Mouse (Mus musculus) gastrocnemius, adult 8-10 months (tissue): ENCODE data around the gene Tcf7l1. TPM values are rescaled to one million over a fixed set of nuclear protein-coding genes. Genes with fewer than 3 reads are reported as not detected.

Source experiments
- DNase-seq, 2 experiments: peaks; one replicate each; pipeline ENCODE4 v3.0.0; 2022; ENCODE audit warnings: low spot score in 2 of 2
- total RNA-seq, 4 experiments: library from RNA; stranded (reverse); gene quantifications; 2 replicates each; pipeline ENCODE4 v1.2.4; 2022

Tcf7l1 gene
- total RNA-seq, 4 experiments from 2014 or later, result 3.0 to 5.0 (median 4.2) TPM

GRCm38 (mm10) chr6:72627276-72627675 lies 161.8 kb downstream of the Tcf7l1 start:
- DNase-seq, result no peak

DNA sequence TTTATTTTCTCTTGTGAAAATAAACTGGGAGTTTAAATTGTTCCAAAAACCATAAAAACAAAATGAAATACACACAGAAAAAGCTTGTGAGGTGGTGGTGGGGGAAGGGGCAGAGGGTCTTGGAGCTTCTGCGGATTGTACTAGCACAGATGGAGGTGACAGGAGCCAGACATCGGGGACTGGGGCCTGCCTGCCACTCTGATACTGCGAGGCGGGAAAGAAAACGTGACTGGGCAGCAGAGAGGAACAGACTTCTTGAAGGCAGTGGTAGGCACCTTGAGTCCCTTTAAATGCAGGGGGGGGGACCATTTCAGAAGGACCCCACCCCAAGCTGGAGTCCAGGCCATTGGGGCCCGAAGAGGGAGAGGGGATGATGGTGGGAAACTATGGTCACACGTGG lies 162.7 kb downstream of the Tcf7l1 start:
- DNase-seq, result no peak

DNA sequence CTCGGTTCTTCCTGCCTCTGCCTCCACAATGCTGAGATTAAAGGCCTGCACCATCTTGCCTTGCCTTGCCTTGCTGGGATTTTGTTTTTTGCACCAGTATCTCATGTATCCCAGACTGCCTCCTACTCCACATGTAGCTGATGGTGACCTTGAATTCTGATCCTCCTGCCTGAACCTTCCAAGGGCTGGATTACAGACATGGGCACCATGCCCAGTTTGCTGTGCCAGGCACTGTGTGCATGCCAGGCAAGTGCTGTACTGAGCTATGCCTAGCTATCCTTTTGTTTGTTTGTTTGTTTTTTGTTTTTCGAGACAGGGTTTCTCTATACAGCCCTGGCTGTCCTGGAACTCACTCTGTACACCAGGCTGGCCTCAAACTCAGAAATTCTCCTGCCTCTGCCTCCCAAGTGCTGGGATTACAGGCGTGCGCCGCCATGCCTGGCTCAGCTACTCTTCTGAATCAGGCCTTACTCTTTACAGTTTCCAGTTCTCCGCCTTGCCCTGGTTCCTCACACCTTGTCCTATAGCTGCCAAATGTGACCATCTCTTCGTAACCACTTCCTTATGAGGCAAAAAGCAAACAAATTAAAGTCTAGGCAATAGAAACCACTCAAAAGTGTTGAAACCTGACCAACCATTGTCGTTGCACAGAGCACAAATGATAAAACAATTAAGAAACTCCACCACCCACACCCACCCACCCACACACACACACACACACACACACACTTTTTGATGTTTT lies 165.2 kb downstream of the Tcf7l1 start:
- DNase-seq, result peak; percentile 39 to 69

- no peak for DNase-seq
Observed at GRCm38 (mm10) chr6:72622917-72623316, 166.1 kb downstream of the Tcf7l1 start.

DNA sequence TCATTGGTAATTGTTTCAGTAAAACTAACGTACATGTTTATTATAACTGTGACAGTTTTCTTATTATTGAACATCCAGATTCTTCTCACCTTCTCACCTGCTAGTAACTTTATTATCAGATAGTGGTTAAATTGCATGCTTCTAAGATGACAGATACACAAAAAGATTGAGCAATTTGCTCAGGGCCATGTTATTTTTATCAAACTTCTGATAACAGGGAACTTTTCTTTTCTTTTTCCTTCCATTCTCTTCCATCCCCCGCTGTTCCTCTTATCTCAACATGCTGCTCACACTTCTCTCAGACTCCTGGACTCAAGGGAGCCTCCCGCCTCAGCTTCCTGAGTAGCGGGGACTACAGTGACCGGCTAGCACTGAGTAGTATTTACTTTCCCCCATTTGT lies 168.1 kb downstream of the Tcf7l1 start:
- DNase-seq, result no peak

DNA sequence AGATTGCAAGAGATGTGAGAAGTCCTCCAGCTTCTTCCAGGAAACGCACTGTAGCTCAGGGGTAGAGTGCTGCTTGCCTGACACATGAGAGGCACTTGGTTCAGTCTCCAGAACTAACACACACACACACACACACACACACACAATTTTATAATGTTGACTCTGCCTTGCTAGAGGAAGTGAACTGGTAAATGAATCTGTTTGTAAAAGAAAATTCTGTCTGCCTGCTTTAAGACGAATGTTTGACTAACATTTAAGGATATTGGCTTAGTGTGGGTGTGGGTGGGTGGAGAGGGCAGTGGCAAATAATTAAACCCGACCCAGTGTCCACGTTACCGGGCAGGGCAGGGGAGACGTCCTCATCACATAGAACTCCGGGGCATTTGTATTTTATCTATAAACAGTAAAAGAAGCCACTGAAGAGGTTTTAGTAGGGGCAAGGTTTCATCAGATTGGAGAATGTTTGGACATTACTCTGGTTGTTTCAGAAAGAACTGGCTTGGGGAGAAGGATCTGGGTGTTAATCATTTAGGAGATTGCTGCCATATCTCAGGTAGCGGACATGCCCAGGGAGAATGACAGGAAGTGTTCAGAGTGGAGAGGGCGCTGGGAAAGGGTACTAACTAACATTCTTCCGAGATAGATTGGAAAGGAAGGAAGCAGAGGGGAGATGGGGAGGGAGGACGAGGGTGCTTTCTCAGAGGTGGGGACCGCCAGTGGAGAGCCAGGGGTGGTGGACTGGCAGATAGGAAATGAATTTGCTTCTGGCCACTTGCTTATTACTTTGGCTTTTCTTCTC lies 169.1 kb downstream of the Tcf7l1 start:
- no peak for DNase-seq

DNA sequence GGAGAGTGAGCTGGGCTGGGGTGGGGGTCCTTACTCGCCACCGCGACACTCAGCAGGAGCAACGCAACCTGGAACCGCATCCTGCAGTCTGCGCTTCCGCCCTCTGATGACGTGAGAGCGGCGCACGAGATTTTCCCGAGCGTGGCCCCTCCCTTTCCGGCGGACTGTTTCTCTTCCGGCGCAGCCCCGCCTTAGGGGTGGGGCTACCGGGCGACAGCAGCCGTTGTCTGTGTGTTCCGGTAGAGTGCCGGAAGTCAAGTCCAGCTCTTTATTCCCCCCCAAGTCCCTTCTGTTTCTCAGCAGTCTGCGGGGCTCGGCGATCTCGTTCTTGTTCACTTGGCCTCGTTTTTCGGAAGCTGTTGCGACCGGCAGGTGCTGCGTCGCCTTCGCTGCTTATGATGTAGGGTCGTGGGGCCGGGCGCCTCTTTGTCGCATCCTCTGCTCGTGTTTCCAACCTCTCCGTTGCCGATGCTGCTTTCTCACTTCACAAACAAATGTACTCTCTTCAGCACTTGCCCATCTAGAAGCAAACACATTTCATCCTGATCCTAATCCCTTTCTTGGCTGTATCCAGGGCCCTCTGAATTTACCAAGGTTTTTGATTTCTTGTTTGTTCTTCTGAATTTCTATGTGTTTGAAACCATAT lies 172.3 kb downstream of the Tcf7l1 start, which contains the start of gene Tgoln1:
Gene Tgoln1 (minus strand): TSS at position 358 of the 646 bp plus-strand sequence.
- DNase-seq, result peak; percentile 88

GRCm38 (mm10) chr6:72615561-72616375 lies 173.3 kb downstream of the Tcf7l1 start:
- DNase-seq, result no peak

DNA sequence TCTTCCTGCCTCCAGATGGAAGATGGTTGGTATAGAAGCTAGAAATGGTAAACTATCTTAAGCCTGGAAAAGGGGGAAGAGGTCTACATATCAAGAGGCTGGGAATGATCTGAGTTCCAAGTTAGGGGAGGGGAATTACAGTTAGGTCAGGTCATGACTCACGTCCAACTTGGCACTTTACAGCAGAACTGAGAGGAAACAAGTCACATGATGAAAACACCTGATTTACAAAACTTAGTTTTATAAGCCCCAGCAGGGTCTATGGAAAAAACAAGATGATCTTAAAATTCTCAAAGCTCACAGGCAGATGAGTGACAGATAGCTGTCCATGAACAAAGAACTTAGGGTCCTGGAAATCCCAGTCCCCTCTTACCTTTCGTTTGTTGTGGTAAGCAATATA lies 173.9 kb downstream of the Tcf7l1 start:
- DNase-seq, result no peak

DNA sequence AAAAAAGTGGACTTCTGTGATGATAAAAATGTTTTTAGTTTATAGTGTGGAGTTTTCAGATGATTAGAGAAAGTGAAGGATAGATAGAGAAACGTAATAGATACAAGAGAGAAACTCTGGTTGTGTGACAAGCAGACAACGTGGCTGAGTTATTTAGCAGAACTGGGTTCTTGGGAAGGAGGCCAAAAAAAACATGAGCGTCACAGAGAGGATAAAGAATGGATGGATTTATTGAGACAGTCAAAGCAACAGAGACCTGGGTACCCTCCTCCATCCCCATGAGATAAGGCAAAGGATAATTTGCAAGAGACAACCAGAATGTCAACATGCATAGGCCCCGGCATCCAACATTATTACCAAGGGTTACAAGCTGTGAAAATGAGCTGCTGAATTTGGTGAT lies 178.8 kb downstream of the Tcf7l1 start:
- DNase-seq, result no peak

DNA sequence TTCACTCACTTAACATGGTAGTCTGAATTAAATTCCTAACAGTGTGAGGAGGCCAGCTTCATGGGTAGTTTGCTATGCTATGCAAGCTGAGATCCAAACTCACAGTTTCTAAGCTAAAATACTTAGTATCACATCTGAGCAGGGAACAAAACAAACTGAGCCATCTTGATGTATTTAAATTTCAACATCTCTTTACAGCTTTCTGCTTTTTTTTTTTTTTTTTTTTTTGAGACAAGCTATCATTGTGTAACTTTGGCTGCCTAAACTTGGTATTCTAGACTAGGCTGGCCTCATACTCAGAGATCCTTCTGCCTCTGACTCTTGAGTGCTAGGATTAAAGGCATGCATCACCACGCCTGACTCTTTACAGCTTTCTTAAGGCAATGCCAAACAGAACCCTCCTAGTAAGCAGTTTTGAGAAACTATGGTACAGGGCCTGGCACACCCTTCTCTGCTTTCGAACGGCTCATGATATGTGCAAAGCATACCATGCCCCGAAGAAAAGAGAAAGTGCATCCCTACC lies 180.3 kb downstream of the Tcf7l1 start:
- DNase-seq, result no peak

DNA sequence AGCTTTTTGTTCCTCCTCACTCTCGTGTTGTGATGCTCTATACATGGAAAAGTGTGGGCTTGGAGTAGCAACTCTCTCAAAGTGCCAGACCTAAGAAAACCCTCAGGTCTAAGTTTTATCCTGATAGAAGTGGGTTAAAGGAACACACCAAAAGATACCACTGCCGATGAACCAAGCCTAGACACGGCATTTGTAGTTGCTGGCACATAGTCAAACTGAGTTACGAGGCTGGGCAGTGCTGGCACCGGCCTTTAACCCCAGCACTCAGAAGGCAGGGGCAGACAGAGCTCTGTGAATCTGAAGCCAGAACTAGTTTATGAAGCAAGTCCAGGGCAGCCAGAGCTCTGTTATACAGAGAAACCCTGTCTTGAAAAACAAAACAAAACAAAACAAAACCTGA lies 181.4 kb downstream of the Tcf7l1 start:
- DNase-seq, result no peak

- DNase-seq, result no peak
Observed at GRCm38 (mm10) chr6:72607060-72607459, 182.0 kb downstream of the Tcf7l1 start.

DNA sequence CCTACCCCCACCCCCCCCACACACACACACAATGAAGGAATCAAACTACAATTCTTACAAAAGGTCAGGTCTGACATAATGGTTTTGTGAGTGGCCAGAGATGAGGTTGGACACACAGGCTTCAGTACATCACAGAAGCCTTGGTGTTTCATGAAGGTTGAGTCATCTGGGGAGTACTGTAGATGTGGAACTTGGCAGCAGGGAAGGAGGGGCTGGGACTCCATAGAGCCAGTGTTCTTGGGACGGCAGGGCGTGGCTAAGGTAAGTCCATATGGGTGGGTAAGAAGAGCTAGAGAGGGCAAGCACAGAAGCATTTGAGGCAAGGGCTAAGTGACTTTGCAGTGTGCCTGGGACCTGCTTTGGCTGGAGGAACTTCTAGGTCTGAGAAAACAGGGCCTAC lies 185.0 kb downstream of the Tcf7l1 start:
- DNase-seq, result no peak

- DNase-seq, result peak; percentile 68 to 75
Observed at GRCm38 (mm10) chr6:72601732-72602131, 187.3 kb downstream of the Tcf7l1 start.

- DNase-seq, result no peak
Observed at GRCm38 (mm10) chr6:72600771-72601170, 188.3 kb downstream of the Tcf7l1 start.

GRCm38 (mm10) chr6:72600216-72600615 lies 188.8 kb downstream of the Tcf7l1 start:
- DNase-seq, result no peak

DNA sequence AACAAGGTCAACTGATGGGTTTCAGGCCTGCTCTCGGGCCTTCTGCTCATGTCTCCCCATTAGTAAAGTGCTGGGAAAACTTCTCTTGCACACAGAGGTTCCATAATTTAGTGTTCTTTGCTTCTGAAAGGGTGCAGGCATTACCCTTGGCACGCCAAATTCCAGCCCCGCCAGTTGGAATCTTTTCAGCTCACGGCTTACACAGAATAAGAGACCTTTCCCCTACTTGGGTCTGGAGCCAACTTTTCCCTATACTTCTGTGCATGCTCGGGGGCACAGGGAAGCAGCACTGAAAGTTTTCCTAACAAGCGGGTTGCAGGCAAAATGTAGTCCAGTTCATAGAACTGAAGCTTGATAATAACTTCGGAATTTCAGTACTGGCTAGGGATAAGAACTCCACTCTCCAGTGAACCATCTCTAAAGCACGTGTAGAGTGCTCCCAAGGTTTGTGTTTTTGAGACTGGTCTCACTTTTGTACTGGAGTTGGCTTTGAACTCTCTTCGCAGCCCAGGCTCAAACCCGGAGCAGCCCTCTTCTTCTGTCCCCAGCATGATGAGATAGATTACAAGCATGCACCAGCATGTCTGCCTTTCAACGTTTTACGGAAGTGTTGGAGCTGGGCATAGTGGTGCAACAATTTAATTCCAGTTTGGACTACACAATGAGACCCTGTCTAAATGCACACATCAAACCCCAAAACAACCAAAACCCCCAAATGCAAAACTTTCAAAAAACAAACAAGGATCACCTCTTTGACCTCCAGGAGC lies 190.1 kb downstream of the Tcf7l1 start:
- peak in 1 of 2 experiments; percentile 44 for DNase-seq

GRCm38 (mm10) chr6:72597956-72598753 lies 190.9 kb downstream of the Tcf7l1 start, which contains the start of the genes Elmod3 and Retsat:
Gene Elmod3 (minus strand): TSS chr6:72598413.
Gene Retsat (plus strand): TSS chr6:72598475.
- peak; percentile 93 to 96 for DNase-seq
